Mouse (Mus musculus) T-cell, adult 2 months (primary cell): Measurements from ENCODE around the gene Lpar3.
"Not testable (repeated sequence)": the region's sequence is repeated elsewhere in the genome, so short reads cannot be mapped to it uniquely, and the experiment has no call there.

ENCODE experiments used
- DNase-seq: peaks from one replicate; pipeline ENCODE4 v3.0.0; 2022; ENCODE audit warnings: low spot score

The Lpar3 gene

DNA sequence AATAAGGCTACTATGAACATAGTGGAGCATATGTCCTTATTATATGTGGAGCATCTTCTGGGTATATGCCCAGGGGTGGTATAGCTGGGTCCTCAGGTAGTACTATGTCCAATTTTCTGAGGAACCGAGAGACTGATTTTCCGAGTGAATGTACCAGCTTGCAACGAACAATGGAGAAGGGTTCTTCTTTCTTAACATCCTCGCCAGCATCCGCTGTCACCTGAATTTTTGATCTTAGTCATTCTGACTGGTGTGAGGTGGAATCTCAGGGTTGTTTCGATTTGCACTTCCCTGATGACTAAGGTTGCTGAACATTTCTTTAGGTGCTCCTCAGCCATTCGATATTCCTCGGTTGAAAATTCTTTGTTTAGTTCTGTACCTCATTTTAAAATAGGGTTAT is 11.0 kb upstream of the Lpar3 start:
- not testable (repeated sequence) for DNase-seq

DNA sequence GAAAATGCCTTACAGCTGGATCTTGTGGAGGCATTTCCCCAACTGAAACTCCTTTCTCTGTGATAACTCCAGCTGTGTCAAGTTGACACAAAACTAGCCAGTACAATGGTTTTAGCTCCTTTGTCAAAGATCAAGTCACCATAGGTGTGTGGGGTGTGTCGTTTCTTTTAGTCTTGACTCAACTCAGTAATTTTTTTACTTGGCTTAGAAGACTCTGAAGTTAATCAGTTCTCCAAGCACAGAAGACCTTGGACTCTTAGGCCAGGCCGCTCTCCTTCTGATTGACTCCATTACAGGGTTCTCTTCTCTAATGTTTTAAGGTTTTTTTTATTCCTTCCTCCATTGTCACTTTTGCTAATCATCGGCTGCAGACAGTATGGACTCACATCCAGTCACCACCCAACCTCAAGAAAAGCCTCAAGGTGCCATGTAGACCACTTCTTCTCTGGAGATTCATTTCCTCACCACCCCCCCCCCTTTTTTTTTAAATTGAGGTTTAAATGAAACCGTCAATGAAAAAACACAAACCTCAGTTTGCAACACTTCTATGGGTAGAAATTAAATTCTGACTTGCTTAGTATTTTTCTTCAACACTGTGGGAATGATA is 9.5 kb upstream of the Lpar3 start:
- DNase-seq: no peak

DNA sequence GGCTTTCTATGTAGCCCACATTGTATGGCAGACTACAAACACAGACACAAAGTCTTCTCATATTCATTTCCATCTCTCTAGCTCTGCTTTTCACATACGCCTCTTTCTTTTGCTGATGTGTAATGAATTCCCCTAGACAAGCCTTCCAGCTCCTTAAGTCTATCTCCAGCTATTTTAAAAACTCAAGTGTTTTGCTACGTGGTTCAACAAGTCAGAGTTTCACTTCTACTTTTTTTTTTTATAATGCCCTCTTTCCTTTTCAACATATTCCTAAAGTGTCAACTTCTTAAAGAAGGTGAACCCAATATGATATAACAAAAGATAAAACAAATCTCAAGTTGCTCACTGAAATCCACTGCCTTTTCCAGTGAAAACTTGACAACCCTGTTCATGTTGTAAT is 8.8 kb upstream of the Lpar3 start:
- no peak for DNase-seq

- no peak for DNase-seq
Measured at GRCm38 (mm10) chr3:146213336-146213735, 7.4 kb upstream of the Lpar3 start.

DNA sequence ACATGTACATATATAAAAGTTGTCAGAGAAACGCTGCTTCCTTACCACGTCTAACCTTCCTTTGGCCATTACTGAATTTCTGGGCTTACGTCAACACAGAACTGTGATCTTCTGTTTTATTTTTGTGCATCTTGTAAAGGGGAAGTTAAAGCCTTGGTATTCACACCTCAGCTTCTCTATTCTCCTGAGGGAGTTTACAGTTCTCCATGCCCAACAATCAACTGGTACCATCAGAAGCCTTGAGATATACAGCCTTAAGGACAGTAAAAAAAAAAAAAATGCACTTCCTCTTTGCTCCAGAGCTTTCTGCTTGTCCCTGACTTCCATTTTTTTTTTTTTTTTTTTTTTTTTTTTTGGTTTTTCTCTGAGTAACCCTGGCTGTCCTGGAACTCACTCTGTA is 4.2 kb upstream of the Lpar3 start:
- DNase-seq: no peak

DNA sequence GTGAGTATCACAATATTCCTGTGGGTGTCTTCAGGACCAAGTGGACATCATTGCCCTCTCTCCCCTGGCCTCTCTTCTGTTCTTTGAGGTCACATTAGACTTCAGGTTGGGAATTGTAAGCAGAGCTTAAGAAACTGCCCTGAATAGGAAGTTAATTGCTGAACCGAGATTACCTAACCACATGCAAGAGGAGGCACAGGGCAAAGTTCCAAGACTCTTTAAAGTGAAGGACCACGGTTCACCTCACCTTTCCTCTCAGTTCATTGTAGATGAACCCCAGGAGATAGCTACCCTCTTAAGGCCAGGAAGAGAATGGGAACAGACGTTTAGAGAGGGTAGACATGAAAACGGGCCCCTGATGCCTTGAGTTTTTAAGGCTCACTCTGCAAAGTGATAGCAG is 3.5 kb downstream of the Lpar3 start:
- no peak for DNase-seq

- DNase-seq: no peak
Measured at GRCm38 (mm10) chr3:146225061-146225761, 4.4 kb downstream of the Lpar3 start.

DNA sequence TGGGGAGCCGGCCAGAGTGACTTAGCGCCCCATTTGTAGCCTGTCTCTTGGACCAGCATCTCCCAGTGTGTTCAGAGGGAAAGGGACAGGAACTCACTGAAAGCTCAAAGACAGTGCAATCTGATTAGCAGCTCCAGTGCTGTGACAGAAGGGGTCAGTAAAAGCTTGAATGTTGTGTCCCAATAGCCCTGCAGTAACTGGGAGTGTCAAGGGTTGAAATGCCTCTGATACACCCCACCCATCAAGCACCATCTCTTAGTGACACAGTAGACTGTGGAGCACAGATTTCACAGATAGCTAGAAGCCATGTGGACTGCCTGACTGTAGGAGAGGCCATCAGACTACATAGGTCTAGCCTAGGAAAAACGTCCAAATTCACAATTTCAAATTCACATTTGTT is 6.7 kb downstream of the Lpar3 start:
- no peak for DNase-seq

- no peak for DNase-seq
Measured at GRCm38 (mm10) chr3:146228559-146229310, 8.0 kb downstream of the Lpar3 start.

- no peak for DNase-seq
Measured at GRCm38 (mm10) chr3:146232708-146233107, 11.9 kb downstream of the Lpar3 start.

DNA sequence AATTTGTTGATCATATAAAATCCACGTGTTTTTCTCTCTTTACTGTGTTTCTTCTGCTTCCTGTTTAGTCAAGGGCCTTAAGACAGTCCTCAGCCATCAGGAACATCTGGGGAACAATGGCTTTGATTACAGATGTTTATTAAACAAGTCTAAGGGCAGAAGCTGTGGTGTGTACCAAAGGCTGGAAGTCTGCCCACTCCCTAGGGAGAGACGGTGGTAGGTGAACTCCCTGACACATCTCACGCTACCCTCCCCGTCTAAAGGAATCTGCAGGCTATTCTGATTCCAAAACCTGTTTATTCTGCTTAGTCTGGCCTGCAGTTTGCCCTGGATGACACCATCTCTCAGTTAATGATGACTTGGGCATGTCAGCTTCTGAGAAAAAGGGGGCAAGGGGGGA is 13.0 kb downstream of the Lpar3 start:
- no peak for DNase-seq

DNA sequence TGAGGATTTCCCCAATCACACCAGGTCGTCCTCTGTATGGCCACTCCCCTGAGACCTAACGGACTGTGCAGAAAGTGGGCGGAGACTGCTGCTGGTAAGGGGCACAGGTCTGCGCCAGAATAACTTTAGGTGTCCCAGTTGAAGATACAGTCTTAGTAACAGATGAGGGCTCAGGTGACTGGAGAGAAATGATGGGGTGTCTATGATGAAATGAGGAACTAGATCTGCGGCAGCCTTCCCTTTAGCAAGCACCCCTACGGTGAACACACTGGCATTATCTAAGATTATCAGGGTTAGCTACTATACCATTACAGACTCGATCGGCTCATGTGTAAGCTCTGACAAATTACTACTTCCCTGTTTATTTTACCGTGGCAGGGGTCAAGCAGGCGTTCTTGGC is 13.8 kb downstream of the Lpar3 start:
- no peak for DNase-seq

DNA sequence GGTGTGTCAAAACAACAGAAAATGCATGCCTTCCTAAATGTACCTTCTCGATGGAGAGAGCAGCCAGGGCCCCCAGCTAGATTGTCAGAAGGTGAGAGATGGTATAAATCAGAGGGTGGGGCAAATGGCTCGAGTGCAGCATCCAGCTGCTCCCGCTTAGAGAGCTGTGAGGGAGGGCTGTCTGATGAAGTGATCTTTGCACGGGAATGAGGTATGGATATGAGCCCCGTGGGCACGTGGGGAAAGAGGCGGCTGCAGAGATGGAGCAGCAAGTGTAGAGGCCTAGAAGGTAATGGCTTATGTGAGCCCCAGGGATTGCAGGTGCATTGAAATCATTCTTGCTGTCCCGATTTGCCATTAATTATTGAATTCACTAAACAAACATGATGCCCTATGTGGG is 15.5 kb downstream of the Lpar3 start:
- DNase-seq: no peak

GRCm38 (mm10) chr3:146237676-146238075 is 16.9 kb downstream of the Lpar3 start:
- DNase-seq: no peak

DNA sequence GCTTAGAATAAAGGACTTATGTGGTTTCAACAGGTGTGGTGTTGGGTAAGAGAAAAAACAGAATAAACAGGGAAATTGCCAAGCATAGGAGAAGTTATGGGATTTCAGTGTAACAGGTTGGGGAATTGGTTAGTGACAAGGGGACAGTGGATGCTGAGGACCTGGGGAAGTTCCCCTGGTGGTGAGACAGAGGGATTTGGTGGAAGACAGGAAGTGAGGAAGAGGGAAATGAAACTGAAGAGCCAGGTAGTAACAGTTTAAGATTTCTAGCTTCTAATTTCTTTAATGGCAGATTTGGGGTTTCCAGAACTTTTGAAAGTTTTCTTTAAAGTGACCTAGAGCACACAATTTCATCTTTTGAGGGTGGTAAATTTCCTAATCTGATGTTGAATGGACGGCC is 23.9 kb downstream of the Lpar3 start:
- no peak for DNase-seq

GRCm38 (mm10) chr3:146246557-146246956 is 25.8 kb downstream of the Lpar3 start:
- DNase-seq: no peak

DNA sequence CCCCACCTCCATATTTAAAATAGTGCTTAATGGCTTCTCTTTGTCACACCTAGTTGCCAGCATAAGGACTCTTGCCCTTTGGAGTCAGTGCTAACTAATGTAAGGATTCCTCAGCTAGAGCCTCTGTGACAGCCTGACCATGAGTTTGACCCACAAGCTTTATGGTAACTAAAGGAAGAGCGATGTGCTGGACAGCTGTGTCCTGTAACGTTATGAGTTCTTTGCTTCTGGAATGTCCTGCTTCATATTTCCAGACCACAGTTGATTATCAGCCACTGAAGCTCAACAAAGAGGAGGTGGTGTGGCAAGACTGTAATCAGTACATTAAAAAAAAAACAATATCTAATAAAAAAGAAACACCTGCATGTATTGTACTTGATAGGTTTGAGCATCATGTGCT is 26.2 kb downstream of the Lpar3 start:
- no peak for DNase-seq

DNA sequence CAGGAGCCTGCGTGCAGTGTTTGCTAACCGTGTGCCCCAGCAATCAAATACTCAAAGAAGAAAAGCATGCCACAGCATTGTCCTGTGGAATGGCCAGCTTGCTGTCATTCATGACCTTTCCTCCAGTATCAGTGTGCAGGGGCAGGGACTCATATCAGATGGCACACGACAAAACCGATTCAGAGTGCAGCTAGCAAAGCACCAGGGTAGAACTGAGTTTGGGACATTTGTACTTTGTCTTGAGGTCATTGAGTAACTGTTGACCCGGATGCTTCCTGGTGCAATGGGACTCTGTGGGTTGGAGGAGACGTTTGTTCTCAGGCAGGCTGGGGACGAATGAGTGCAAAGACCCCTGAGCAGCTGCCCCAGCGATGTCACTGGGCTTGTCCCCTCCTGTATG is 29.1 kb downstream of the Lpar3 start:
- DNase-seq: no peak

DNA sequence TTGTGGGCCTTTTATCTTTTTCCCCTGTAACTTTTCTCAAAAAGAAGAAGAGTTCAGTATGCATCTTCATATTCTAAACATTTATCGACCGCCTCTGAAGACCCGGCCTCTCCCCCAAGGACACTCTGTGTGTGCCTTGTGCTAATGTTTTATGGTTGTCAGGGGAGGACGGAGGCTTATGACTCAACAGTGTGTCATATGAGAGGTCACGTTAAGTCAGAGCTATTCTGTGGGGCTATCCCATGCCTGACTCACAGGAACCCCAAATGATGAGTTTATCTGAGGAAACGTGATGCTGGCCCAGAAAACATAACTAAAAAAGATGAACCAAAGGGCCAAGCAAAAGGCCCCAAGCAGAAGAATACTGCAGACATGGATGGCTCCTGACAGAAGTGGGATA is 31.0 kb downstream of the Lpar3 start:
- DNase-seq: no peak

DNA sequence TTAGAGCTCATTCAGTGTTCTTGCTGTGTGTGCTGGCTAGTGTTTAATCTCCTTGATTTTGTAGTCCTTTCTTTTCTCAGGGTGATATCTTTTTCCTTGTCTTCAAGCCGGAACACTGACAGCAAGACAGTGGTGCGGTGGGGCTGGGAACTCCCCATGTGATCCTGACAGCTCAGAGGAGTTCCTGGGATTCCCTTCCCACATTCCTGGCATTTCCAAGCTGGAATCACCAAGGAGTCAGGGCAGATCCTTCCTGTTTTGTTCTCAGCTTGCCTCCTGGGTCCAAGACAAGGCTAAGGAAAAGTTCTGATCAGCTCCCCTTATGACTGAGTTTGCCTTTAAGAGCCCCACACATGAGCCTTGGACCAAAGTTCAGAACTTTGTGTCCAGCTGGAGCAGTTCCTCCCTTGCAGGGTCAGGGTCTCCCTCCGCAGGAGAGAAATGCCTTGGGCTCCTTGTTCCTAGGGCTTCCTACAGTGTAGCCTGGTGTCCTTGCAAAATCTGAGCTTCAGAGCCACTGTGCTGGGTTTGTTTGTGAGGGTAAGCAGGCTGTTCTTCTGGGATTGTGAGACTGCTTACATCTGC is 33.1 kb downstream of the Lpar3 start:
- DNase-seq: no peak

DNA sequence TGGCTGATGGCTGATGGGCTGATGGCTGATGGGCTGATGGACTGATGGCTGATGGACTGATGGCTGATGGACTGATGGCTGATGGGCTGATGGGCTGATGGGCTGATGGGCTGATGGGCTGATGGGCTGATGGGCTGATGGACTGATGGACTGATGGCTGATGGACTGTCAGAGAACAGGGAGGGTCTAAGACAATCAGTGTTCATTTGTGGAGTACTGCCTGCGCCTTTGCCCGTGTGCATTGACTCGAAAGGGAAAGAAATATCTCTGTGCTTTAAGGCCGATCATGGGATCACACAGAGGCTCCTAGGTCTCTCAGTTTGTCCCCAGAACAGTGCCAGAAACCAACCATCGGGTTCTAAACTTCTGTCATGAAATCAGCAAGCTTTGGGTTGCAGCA is 34.4 kb downstream of the Lpar3 start:
- no peak for DNase-seq

DNA sequence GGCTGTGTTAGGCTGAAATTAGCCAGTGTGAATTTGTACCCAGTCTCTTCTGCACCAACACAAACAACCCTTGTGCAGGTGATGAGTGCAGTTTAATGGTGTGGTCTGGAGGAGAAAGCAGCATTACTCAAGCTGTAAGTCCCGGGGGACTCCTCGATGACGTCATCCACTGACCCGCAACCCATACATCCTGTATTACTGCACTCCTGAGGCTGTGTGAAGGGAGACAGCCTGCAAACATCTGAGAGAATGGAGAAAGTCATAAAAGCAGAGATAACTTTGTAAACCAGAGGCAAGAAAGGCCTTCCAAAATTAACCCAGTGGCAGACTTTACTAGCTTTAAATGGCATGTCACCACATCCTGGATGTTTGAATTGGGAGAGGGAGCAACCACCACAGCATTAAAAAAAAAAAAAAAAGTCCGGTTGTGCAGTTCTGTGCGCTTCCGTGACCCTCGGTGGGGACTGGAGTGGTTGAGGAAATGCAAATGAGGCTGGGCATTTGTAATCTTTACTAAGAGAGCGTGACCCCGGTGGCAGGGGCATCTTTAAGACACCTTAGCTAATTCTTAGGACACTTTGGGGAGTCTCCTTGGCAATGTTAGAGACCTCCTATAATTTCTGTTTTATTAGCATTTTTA is 36.8 kb downstream of the Lpar3 start:
- DNase-seq: peak; percentile 2

GRCm38 (mm10) chr3:146260203-146260602 is 39.4 kb downstream of the Lpar3 start:
- no peak for DNase-seq
